Mouse (Mus musculus): ENCODE measurements at regions not wholly inside any gene's neighbourhood (a gene's known extent, or its start where the extent isn't known, plus 50 kb on each side); places are given as distances from the start of the nearest gene placed in this dataset.

DNA sequence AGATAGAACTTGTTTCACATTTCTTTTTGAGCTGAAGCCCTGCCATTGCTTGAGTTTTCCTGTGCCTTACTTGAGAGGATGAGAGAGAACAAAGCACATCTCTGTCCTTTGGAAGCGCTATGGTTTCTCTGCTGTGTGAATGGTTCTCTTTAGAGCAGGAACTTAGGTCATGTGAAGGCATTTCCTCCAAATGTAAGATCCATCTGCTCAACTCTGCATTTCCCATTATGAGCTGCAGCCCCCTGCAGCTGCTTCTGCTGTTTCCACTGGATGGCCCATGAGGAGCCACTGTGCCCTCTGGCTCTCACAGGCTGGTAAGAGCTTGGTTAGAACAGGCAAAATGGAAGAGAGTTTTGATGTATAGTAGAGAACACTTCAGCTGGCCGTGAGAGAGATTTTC is 102.5 kb upstream of the Slc4a7 start:
- TF ChIP-seq CTCF (IDR thresholded peaks at IDR 0.05; ENCODE audit: control insufficient read depth, insufficient read depth, insufficient read length): no peak
- no peak for TF ChIP-seq MAX (IDR thresholded peaks at IDR 0.05)
- TF ChIP-seq USF1 (IDR thresholded peaks at IDR 0.05; ENCODE audit: low read depth): no peak
- TF ChIP-seq CEBPB (IDR thresholded peaks at IDR 0.05; ENCODE audit: low read depth): no peak
- no peak for TF ChIP-seq MYOD1 (IDR thresholded peaks at IDR 0.05; ENCODE audit: control insufficient read depth, insufficient read length, low read depth)
- TF ChIP-seq MYOG (IDR thresholded peaks at IDR 0.05; ENCODE audit: control insufficient read depth, extremely low read depth, insufficient read length): no peak

All from C2C12 (cell line).